Mouse (Mus musculus) frontal cortex, postnatal 10 days (tissue): Measurements from ENCODE around the gene Capza1.
"Not testable (repeated sequence)": the region's sequence is repeated elsewhere in the genome, so short reads cannot be mapped to it uniquely, and the experiment has no call there.

Source experiments
- DNase-seq, 2 experiments: peaks; one replicate each; pipeline ENCODE4 v3.0.0; 2022; ENCODE audit warnings: low spot score in 2 of 2, mixed read lengths in 1 of 2

Gene Capza1

DNA sequence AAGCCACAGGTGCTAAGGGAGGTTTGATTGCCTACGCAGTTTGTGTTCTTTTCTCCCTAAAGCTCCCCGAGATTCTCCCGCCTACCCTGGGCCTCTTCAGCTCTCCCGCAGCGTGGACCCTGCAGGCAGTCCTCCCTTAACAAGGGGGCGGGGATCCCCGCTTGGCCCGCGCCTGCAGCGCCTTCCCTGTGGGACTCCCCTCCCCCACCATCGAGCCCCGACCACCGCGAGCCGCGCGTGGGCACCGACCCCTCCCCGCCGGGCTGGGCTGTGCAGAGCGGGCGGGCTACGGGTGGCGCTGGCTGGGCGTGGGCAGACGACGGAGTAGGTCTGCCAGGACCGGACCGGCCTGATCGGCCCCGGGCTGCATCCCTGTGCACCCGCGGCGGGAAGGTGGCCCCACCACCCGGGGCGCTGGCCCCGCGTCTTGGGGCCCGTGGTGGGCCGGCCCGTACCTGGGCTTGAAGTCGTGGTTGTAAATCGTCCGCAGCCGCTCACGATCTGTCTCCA, 46.8 kb downstream of the Capza1 start:
- DNase-seq: peak; percentile 54 to 62

DNA sequence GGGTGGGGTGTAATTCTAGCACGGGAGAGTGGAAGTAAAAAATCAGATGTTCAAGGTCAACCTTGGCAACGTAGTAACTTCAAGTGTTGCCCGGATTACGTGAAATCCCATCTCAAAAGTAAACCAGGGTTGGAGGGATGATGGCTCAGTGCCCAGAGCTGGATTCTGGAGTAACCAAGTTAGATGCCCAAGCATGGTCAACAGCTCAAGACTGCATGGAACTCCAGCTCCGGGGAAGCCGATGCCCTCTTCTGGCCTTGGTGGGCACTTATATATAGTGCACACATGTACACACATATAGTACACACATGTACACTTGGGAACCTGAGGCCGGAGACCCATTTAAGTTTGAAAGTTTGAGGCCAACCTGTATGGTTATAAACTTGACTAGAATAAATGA, 48.2 kb downstream of the Capza1 start:
- no peak for DNase-seq

DNA sequence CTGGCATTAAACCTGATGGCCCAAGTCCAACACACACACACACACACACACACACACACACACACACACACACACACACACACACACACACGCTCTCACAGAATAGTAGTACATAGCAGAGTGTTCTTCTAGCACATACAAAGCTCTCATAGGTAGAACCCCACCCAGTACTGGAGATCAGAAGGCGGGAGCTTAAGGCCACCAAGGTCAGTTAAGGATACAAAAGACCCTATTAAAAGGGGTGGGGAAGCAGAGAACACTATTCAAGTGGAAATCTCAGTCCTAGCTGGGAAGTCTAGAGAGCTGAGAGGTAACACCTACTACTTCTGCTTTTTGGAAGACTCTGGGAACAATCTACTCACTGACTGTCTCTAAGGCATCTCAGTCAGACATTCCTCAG, 49.0 kb downstream of the Capza1 start:
- DNase-seq: no peak

DNA sequence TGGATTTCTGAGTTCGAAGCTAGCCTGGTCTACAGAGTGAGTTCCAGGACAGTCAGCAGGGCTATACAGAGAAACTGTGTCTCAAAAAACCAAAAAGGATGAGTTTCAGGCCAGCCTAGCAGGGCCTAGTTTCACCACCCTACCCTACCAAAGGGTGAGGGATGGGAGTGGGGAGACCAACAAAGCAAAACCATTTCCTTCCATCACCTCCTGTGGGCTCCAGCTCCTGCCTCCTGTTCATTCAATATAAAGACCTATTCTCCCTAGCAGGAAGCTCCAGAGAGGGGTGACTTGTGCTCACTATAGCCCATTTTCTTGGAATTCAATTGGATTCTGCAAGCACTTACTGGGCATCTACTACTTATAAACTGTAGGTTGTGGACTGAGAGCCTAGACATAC, 49.6 kb downstream of the Capza1 start:
- DNase-seq: no peak

DNA sequence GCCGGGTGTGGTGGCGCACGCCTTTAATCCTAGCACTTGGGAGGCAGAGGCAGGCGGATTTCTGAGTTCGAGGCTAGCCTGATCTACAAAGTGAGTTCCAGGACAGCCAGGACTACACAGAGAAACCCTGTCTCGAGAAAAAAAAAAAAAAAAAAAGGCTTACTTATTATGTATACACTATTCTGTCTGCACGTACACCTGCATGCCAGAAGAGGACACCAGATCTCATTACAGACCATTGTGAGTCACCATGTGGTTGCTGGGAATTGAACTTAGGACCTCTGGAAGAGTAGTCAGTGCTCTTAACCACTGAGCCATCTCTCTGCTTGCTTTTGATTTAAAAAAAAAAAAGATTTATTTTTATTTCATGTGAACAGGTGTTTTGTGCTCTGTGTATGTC, 51.1 kb downstream of the Capza1 start:
- not testable (repeated sequence) for DNase-seq

DNA sequence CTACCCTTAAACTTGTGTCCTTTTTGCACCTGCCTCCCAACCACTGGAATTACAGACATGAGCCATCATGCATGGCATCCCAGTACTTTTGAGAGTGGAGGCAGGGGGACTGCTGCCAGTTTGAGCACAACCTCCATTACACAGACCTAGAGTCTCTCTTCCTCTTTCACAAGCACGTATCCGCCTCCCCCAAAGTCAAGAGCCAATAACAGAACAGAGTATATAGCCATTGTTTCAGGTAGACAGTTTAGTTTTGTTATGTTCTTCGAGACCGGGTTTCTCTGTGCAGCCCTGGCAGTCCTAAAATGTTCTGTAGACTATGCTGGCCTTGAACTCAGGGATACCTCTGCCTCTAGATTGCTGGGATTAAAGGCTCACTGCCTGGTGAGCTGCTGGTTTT, 52.1 kb downstream of the Capza1 start:
- no peak for DNase-seq

DNA sequence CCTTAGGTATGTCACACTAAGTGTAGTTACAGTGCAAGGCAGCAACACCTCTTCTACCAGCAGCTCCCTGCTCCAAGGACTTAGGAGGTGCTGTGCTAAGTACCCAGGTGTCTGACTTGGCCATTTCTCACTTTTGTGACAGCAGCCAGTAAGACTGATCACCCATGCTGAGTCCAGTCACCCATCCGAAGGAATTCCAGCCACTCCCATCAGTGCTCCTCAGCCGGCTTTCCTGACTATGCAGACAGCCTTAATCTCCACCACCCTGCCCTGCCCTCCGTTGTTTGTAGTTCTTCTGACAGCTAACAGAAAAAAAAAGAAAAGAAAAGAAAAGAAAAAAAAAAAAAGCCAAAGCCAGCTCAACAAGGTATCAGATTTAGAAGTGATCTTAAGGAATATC, 52.6 kb downstream of the Capza1 start:
- no peak for DNase-seq

DNA sequence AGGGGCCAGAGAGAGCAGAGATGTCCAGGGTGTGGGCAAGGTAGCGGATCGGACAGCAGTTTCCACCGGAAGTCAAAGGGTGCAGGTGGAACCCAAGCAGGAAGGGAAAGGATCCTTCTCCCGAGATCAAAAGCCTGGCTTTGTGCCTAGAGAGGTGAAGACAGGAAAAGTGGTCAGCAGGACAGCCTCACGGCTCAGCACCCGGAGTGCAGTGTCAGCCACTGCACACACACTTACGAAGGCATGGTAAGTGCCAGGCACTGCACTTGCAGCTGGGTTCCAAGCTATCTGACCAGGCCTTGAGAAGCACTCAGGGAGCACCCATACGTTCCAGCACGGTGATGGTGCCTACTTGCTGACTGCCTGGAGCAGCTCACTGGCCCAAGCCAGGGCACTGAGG, 58.8 kb downstream of the Capza1 start:
- no peak for DNase-seq

DNA sequence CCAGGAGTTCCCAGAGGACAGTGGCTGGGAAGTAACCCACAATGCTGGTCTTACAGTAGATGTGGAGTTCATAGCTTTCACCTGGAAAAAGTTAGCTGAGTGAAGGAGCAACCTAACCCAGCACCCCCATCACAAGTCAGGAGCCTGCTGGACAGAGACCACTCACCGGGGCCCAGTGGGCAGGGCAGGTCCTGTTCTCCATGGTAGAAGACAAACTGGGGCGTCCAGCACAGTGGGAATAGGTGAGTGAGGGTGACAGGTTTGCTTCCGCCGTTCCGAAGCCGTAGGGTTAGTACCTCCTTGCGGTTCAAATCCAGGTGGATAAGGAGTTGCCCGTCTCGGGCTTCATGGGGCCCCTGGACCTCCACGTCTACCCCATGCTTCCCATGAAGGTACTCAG, 60.0 kb downstream of the Capza1 start:
- DNase-seq: no peak

DNA sequence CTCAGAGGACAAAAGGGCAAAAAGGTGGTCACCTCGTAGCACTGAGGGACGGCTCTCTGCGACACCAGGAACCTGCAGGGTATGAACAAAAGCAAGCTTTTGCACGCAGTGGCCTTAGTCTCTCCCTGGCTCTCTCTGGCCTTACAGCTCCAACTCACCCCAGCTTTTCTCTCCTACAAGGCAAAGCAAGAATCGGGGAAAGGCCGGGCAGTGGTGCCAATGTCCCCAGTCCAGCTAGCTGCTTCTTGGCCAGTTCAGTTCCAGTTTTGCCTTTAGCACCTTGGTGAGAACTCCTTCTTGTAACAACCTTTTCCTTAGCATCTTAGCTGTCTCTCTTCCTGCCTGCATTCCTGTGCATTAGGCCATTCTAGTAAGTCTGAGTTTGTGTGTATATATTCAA, 62.8 kb downstream of the Capza1 start:
- DNase-seq: no peak

DNA sequence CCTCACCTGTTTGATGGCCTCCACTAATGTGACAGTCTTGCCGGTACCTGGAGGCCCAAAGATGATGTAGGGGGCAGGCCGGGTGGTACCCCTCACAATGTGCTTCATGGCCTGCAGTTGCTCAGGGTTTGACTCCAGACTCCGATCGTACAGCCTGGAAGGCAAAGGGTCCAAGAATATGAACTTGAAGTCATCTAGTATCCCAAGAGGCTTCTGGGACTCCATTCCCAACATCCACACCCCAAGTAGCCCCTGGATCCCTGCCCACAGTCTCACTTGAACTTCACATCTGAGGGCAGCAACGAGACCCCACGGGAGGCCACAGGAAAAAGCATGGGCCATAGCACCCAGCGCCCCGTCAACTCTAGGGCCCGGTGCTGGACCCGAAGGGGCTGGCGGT, 63.6 kb downstream of the Capza1 start:
- DNase-seq: no peak

DNA sequence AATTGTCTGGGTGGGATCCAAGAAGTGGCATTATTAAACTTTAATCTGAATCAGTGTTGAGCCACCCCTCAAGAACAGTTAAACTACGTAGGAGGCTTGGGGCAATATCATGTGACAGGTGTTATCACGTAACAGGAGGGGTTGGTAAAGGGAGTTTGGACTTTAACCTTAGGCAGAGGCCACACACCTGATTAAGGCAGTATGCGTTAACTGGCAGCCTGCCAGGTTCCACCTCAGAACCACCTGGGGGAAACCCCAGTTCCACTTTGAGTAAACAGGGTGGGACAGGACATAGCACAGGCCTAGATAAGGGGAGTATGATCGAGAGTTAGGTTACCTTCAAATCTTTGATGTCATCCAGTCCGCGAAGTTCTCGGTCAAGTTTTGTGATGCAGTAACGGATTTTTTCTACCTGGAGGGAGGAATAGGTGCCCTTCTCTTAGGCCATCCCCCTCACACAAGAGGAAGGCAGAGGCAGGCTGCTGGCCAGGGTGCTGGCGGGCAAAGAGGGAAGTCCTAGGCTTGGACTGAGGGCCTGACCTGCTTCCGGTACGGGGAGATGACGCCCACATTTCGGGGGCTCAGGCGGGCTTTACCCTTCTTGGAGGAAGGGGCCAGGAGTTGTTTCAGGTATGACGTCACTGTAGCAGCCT, 67.7 kb downstream of the Capza1 start:
- DNase-seq: no peak

DNA sequence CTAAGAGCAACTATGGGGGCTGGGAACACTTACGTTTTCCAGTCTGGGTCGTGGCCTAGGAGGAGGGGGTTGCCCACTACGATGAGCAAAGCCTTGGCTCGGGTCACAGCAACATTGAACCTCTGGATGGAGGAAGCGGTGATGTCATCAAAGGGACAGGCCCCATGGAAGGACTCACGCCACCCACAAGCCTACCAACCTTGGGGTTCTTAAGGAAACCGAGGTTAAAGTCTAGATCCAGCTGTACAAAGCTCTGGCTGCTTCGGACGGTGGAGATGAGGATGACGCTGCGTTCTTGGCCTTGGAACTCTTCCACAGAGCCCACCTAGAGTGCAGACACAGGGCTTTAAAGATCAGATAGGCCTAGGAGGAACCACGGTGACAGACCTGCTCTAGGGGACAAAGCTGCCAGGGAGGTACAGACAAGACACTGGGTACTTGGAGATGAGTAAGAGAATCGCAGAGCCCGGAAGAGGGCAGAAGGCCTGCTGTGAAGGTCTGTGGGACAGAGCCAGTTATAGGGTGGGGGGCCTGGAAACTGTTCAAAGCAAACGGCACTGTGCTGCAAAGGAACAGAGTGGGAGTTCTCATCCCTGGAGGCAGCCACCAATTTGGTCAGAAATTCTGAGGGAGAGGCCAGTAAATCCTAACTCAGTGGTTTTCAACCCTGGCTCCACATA, 68.5 kb downstream of the Capza1 start:
- no peak for DNase-seq

DNA sequence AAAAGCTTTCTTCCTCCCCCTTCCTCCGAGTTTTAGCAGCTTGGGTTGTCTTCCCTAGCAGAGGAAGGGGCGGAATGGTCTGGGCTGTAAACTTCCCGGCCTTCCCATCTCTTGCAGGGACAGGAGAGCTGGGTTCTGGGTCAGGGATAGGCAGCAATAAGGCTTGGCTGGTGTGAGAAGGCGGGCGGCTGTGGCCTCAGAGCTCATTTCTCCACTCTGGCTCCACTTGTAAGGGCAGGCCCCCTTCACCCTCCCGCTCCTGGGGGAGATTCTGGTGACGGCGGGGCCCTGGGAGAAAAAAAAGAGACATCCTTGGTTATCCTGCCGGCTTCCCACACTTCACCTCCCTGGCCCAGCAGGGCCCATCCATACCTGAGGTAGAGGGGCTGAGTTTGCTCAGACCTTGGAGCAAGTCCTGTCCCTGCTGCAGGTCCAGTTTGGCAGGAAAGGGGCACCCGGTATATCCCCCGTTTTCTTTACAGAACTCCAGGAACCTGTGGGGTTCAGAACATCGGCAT, 69.3 kb downstream of the Capza1 start:
- DNase-seq: no peak

DNA sequence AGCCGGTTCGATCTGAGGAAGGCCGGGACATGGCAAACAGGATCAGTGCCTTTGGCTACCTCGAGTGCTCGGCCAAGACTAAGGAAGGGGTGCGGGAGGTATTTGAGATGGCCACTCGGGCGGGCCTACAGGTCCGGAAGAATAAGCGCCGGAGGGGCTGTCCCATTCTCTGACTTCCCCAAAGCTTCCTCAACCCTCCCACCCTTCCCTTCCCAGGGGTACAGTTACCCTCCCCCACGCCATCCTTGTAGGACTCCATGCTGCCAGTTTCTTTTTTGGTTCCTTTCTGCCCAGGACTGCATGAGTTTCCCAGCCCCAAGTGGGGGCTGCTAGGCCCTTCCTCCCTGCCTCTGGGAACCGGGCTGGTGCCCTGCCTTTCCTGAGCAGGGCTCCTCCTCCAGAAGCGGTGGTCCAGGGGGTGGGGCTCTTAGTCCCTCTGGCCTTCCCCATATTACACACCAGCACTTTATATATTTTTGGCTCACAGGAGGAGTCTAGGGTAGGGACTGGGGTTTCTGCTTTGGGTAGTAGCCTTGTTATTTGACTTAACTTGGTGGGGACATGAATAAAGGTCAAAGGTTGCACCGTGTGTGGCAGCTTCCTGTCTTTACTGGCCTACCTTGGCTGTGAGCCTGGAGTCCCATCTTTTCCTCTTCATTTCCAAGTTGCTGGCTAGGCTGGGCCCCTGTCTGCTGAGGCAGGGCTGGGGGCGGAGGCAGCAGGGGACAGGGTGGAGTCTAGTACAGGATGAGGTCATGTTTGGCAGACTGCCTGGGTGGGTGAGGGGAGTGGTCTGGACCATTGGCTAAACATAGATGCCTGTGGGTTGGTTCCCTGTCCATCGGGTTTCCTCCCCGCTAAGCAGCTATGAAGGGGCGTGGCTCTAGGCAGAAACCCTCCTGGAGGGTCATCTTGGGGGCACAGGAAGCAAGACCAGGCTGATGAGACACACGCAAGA, 70.2 kb downstream of the Capza1 start:
- peak; percentile 83 to 88 for DNase-seq

DNA sequence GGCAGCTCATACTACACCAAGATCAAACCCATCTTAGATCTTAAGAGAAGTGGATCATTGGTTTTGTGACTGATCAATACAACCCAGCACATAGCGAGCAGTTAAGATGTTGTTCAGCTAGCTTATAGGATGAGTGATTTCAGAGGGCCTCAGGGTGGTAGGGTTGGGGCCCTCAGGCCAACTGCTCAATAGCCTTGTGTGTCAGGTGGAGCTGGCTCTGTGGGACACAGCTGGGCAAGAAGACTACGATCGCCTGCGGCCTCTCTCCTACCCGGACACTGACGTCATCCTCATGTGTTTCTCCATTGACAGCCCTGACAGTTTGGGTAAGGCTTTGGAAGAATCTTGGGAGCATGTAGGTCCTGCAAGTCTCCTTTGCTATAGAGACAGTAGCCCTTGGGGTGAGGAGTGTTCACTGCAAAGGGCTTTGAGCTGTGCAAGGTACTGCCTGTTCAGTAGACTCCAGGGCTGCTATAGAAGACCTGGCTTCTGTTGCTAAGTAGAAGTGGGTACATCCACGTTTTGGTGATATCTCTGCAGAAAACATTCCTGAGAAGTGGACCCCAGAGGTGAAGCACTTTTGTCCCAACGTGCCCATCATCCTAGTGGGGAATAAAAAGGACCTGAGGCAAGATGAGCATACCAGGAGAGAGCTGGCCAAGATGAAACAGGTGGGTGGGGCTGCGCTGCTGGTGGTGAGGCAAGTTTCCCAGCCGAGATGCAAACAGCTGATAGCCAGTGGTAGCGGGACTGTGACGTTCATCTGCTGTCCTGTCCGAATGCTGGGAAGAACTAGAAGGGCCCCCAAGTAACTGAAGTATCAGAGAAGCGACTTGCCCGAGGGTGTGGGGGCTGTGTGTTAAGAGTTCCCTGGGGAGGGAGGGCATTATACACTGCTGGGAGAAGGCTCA, 71.7 kb downstream of the Capza1 start:
- no peak for DNase-seq

DNA sequence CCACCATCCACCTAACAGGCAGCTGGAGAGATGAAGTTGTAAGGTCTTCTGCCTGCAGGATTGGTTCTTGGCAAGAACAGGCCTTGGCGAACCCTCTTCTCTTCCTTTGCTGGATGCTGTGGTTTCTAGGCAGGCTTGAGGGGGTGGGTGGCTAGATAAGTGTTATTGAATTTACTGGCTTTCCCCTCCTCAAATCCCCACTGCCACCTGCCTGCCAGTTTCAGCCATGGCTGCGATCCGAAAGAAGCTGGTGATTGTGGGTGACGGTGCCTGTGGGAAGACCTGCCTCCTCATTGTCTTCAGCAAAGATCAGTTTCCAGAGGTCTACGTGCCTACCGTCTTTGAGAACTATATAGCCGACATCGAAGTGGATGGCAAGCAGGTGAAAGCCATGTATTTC, 72.6 kb downstream of the Capza1 start:
- no peak for DNase-seq

DNA sequence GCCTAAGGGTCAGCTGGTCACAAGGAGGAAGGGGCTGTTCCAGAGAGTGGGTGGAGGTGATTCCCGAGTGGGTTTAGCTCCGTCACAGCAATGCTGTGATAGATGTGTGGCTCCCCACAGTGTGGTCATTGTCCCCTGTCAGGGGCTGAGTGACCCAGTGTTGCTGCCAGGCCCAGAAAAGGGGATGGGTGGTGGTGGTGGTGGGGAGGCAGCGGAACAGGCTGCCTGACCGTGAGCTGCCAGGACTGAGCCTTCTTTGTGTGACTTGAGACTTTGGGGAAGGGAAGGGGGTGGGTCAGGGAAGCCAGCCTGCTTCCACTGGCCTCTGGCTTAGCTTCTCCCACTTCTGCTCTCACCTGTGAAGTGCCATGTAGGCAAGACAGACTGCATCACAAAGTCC, 73.3 kb downstream of the Capza1 start:
- no peak for DNase-seq

DNA sequence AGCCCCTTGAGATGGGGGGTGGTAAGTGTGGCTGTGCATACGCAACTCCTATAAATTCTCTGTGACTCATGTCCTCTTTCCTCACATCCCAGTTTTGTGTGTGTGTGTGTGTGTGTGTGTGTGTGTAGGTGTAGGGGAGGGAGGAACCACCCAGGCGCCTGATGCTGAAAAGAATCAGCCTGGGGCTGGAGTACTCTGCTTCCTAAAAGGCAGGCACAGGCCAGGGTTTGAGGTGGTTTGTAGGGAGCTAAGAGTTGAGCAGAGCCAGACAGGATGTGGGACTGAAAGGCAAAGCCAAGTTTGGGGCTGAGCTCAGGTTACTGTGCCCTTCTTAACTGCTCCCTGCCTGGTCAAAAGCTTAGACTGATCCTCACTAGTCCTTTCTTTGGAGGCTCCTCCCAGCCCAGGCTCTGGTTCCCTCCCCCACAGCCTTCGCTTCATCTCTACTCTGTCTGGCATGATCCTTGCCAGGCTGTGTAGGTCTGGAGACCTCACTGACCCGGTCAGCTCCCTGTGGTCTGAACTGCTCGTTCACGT, 73.8 kb downstream of the Capza1 start:
- DNase-seq: no peak

DNA sequence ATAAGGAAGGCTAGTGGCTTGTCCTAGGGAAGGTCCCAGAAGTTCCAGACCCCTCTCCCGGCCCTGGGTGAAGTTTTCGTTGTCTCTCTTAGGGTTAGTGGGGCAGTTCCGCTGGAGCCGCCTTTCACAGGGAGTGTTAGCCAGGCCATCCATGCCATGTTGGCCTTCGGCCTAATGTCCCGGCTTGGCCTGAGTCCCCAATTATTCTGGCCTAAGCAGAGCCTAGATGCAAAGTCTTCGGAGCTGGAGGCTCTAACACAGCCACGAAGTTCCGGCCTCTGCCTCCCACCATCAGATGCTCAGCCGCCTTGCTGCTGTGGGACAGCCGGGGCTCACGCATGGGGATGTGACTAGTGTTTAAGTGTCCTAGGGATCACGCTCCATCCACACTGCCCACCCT, 74.5 kb downstream of the Capza1 start:
- DNase-seq: no peak

DNA sequence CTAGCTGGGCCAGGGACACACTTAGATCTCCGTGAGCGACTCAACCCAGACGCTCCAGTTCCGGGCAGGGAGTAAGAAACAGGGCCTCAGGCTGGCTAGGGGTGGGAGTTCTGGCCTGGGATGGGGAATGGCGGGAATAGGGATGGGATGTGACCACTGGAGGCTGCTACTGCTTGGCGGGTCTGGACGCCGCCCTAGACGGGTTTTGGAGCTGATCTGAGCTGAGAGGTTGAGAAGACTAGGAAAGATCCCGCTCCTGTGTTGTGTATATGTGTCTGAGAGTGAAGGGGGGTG, 75.0 kb downstream of the Capza1 start:
- DNase-seq: no peak
